Mouse (Mus musculus): ENCODE results near the gene Mepe. TPM values are rescaled to one million over a fixed set of nuclear protein-coding genes. Genes with fewer than 3 reads are reported as not detected.

The Mepe gene
- polyA plus RNA-seq, 1 experiment: not detected

GRCm38 (mm10) chr5:104335962-104336361, 10.8 kb downstream of the Mepe start:
- no peaks in the 10 kb centered on the region for H3K4me1 ChIP-seq (ENCODE audit: control insufficient read depth, insufficient read depth, insufficient read length)
- H3K27ac ChIP-seq (ENCODE audit: insufficient read depth, low read length): no peak overlapping the region
- DNase-seq (ENCODE audit: low read depth in 1 of 2, low spot score in 2 of 2): no peak
- no peak overlapping the region for H3K4me3 ChIP-seq (ENCODE audit: extremely low read depth, insufficient read depth, insufficient read length)
- no peaks in the 10 kb centered on the region for H3K36me3 ChIP-seq (ENCODE audit: control insufficient read depth, insufficient read depth, low read length)
- WGBS: 78% methylated on average over 5 of the region's 5 CpGs
- TF ChIP-seq POLR2A (IDR thresholded peaks at IDR 0.05; ENCODE audit: low read depth, low read length) (no peak), CTCF (IDR thresholded peaks at IDR 0.05; ENCODE audit: extremely low read depth, insufficient read depth, insufficient read length, insufficient replicate concordance) (no peak)
- H3K27me3 ChIP-seq (ENCODE audit: control insufficient read depth, insufficient read depth, low read length): no peaks in the 10 kb centered on the region

DNA sequence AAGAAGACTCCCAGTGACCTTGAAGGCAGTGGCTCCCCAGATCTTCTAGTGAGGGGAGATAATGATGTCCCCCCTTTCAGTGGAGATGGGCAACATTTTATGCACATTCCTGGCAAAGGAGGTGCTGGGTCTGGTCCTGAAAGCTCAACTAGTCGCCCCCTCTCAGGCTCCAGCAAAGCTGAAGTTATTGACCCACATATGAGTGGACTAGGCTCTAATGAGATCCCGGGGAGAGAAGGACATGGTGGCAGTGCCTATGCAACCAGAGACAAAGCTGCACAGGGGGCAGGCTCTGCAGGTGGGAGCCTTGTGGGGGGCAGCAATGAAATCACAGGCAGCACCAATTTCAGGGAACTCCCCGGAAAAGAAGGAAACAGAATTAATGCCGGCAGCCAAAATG, 12.4 kb downstream of the Mepe start:
- no peak overlapping the region for H3K27ac ChIP-seq (ENCODE audit: insufficient read depth, low read length)
- H3K36me3 ChIP-seq (ENCODE audit: control insufficient read depth, insufficient read depth, low read length): no peaks in the 10 kb centered on the region
- no peaks in the 10 kb centered on the region for H3K4me1 ChIP-seq (ENCODE audit: control insufficient read depth, insufficient read depth, insufficient read length)
- no peak for TF ChIP-seq CTCF (IDR thresholded peaks at IDR 0.05; ENCODE audit: extremely low read depth, insufficient read depth, insufficient read length, insufficient replicate concordance)
- no peak for TF ChIP-seq POLR2A (IDR thresholded peaks at IDR 0.05; ENCODE audit: low read depth, low read length)
- H3K27me3 ChIP-seq (ENCODE audit: control insufficient read depth, insufficient read depth, low read length): no peaks in the 10 kb centered on the region
- no peak for DNase-seq (ENCODE audit: low read depth in 1 of 2, low spot score in 2 of 2)
- H3K4me3 ChIP-seq (ENCODE audit: extremely low read depth, insufficient read depth, insufficient read length): no peak overlapping the region
- WGBS: 88% methylated on average over 4 of the region's 4 CpGs

GRCm38 (mm10) chr5:104339009-104339408, 13.9 kb downstream of the Mepe start:
- WGBS: 77% methylated on average over 5 of the region's 5 CpGs
- H3K4me1 ChIP-seq (ENCODE audit: control insufficient read depth, insufficient read depth, insufficient read length): no peaks in the 10 kb centered on the region

GRCm38 (mm10) chr5:104339706-104340512, 14.8 kb downstream of the Mepe start:
- H3K27me3 ChIP-seq (ENCODE audit: control insufficient read depth, insufficient read depth, low read length): no peaks in the 10 kb centered on the region
- TF ChIP-seq CTCF (IDR thresholded peaks at IDR 0.05; ENCODE audit: extremely low read depth, insufficient read depth, insufficient read length, insufficient replicate concordance) (no peak), POLR2A (IDR thresholded peaks at IDR 0.05; ENCODE audit: low read depth, low read length) (no peak)
- no peaks in the 10 kb centered on the region for H3K4me1 ChIP-seq (ENCODE audit: control insufficient read depth, insufficient read depth, insufficient read length)
- H3K4me3 ChIP-seq (ENCODE audit: extremely low read depth, insufficient read depth, insufficient read length): no peak overlapping the region
- WGBS: 21% methylated on average over 14 of the region's 14 CpGs
- no peak for DNase-seq (ENCODE audit: low read depth in 1 of 2, low spot score in 2 of 2)
- H3K27ac ChIP-seq (ENCODE audit: insufficient read depth, low read length): no peak overlapping the region
- no peaks in the 10 kb centered on the region for H3K36me3 ChIP-seq (ENCODE audit: control insufficient read depth, insufficient read depth, low read length)

More at GRCm38 (mm10) chr5:104339009-104339408, 13.9 kb downstream of the Mepe start:
- no peak for TF ChIP-seq POLR2A (IDR thresholded peaks at IDR 0.05; ENCODE audit: low read depth, low read length)
- no peak for TF ChIP-seq CTCF (IDR thresholded peaks at IDR 0.05; ENCODE audit: extremely low read depth, insufficient read depth, insufficient read length, insufficient replicate concordance)
- Histone ChIP-seq H3K27ac (ENCODE audit: insufficient read depth, low read length) (no peak overlapping the region), H3K27me3 (ENCODE audit: control insufficient read depth, insufficient read depth, low read length) (no peaks in the 10 kb centered on the region), H3K4me3 (ENCODE audit: extremely low read depth, insufficient read depth, insufficient read length) (no peak overlapping the region), H3K36me3 (ENCODE audit: control insufficient read depth, insufficient read depth, low read length) (no peaks in the 10 kb centered on the region)
- DNase-seq (ENCODE audit: low read depth in 1 of 2, low spot score in 2 of 2): no peak

DNA sequence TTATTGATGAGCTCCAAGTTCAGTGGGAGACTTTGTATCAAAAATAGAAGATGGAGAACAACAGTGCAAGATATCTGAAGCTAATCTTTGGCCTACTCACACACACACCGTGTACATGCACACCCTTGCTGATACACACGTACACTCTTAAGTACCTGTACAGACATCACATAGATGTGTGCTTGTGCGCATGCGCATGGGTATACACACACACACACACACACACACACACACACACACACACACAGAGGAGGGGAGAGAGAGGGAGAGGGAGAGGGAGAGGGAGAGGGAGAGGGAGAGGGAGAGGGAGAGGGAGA, 15.3 kb downstream of the Mepe start:
- 86% methylated on average over 4 of the region's 4 CpGs for WGBS
- Histone ChIP-seq H3K27ac (ENCODE audit: insufficient read depth, low read length) (no peak overlapping the region), H3K36me3 (ENCODE audit: control insufficient read depth, insufficient read depth, low read length) (no peaks in the 10 kb centered on the region), H3K27me3 (ENCODE audit: control insufficient read depth, insufficient read depth, low read length) (no peaks in the 10 kb centered on the region), H3K4me1 (ENCODE audit: control insufficient read depth, insufficient read depth, insufficient read length) (no peaks in the 10 kb centered on the region), H3K4me3 (ENCODE audit: extremely low read depth, insufficient read depth, insufficient read length) (no peak overlapping the region)
- TF ChIP-seq POLR2A (IDR thresholded peaks at IDR 0.05; ENCODE audit: low read depth, low read length) (no peak), CTCF (IDR thresholded peaks at IDR 0.05; ENCODE audit: extremely low read depth, insufficient read depth, insufficient read length, insufficient replicate concordance) (no peak)
- DNase-seq (ENCODE audit: low read depth in 1 of 2, low spot score in 2 of 2): no peak

- Histone ChIP-seq H3K4me1 (ENCODE audit: control insufficient read depth, insufficient read depth, insufficient read length) (no peaks in the 10 kb centered on the region), H3K36me3 (ENCODE audit: control insufficient read depth, insufficient read depth, low read length) (no peaks in the 10 kb centered on the region), H3K27me3 (ENCODE audit: control insufficient read depth, insufficient read depth, low read length) (no peaks in the 10 kb centered on the region), H3K27ac (ENCODE audit: insufficient read depth, low read length) (no peak overlapping the region), H3K4me3 (ENCODE audit: extremely low read depth, insufficient read depth, insufficient read length) (no peak overlapping the region)
- DNase-seq (ENCODE audit: low read depth in 1 of 2, low spot score in 2 of 2): no peak
- WGBS: 40% methylated on average over 6 of the region's 6 CpGs
- no peak for TF ChIP-seq POLR2A (IDR thresholded peaks at IDR 0.05; ENCODE audit: low read depth, low read length)
- no peak for TF ChIP-seq CTCF (IDR thresholded peaks at IDR 0.05; ENCODE audit: extremely low read depth, insufficient read depth, insufficient read length, insufficient replicate concordance)
Measured at GRCm38 (mm10) chr5:104342881-104343280, 17.8 kb downstream of the Mepe start.

- DNase-seq (ENCODE audit: low read depth in 1 of 2, low spot score in 2 of 2): no peak
- Histone ChIP-seq H3K36me3 (ENCODE audit: control insufficient read depth, insufficient read depth, low read length) (no peaks in the 10 kb centered on the region), H3K27ac (ENCODE audit: insufficient read depth, low read length) (no peak overlapping the region), H3K27me3 (ENCODE audit: control insufficient read depth, insufficient read depth, low read length) (no peaks in the 10 kb centered on the region), H3K4me1 (ENCODE audit: control insufficient read depth, insufficient read depth, insufficient read length) (no peaks in the 10 kb centered on the region), H3K4me3 (ENCODE audit: extremely low read depth, insufficient read depth, insufficient read length) (no peak overlapping the region)
- WGBS: 75% methylated on average over 9 of the region's 9 CpGs
- TF ChIP-seq CTCF (IDR thresholded peaks at IDR 0.05; ENCODE audit: extremely low read depth, insufficient read depth, insufficient read length, insufficient replicate concordance): peak; percentile 16; the same call in 1 of the 2 replicates
- no peak for TF ChIP-seq POLR2A (IDR thresholded peaks at IDR 0.05; ENCODE audit: low read depth, low read length)
Measured at GRCm38 (mm10) chr5:104344526-104345240, 19.6 kb downstream of the Mepe start.

All from spleen, adult 2 months (tissue).